Mouse (Mus musculus) thymus, postnatal 25 days (tissue): ENCODE measurements around the gene Cuedc1.

Experiments used
- DNase-seq: peaks from one replicate; pipeline ENCODE4 v3.0.0; 2022

Cuedc1 gene

GRCm38 (mm10) chr11:88086737-88087627 is 10.9 kb upstream of the Cuedc1 start:
- DNase-seq = peak; percentile 79

GRCm38 (mm10) chr11:88089150-88089549 is 8.7 kb upstream of the Cuedc1 start:
- DNase-seq = no peak

- DNase-seq = no peak
Observed at GRCm38 (mm10) chr11:88090293-88090692, 7.6 kb upstream of the Cuedc1 start.

DNA sequence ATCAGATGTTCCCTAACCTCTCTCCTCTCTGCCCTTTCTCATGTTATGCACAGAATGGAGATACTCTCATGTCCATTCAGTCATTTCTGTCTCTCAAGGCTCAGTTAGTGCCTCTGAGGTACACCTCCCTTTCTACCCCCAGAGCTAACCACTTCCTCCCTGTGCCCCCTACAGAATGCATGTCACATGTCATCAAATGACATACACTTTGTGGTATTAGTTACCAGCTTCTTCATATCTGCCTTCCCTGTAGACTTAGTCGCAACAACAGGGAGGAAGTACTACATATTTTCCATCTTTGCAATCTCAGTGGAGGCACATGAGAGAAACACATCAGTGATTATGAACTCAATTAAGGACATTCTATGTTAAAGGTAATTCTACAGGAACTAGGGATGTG is 5.9 kb upstream of the Cuedc1 start:
- peak; percentile 50 for DNase-seq

DNA sequence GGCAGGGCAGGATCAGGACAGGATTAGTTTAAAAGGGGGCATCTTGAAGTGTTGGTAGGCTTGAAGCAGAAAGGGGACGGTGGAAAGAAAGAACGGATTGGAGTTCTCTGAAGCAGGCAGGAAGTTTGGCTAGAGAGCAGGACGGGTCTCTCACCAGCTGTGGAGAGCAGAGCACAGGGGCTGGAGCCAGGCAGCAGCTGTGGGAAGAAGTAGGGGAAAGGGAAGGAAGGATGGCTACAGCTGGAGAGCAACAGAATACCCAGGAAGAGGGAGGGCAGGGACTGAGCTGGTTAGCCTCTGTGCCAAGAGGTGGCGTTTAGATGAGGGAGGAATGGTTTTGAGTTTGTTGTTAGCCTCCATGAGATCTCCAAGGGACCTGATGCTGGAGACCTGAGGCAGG is 685 bp upstream of the Cuedc1 start:
- no peak for DNase-seq

DNA sequence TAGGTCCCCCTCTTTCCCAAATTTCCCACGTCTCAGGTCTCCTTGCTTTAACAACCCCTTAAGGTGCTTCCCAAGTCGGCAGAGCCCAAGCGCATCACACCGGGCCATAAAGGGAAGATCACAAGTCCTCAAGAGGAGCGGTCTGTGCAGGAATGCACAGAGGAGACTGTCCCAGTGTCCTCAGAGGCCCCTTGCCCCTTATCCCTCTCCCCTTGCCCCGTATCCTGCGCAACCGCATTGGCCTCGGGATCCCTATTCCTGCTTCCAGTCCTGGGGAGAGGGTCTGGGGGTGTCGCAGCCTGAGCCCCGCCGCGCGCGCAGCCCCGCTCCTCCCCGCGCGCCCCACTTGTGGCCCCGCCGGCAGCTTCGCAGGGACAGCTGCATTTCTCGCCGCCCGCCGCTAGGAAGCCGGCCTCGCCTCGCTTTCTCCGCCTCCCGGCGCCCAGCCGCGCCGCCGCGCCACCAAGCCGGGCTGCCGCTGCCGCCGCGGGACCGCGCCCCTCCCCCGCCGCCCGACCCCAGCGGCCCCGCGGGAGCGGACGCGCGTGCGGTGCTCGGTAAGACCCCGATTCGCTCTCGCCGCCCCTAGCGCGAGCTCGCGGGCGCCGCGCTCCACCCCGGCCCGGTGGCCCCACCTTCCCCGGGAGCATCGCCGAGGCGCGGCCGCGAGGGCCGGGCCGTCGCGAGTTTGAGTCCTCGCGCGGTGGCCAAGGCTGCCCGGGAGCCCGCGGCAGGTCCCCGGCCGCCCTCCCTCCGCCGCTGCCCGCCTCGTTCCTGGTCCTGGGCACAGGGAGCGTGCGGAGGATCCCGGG is 1.1 kb downstream of the Cuedc1 start:
- DNase-seq = peak; percentile 84

DNA sequence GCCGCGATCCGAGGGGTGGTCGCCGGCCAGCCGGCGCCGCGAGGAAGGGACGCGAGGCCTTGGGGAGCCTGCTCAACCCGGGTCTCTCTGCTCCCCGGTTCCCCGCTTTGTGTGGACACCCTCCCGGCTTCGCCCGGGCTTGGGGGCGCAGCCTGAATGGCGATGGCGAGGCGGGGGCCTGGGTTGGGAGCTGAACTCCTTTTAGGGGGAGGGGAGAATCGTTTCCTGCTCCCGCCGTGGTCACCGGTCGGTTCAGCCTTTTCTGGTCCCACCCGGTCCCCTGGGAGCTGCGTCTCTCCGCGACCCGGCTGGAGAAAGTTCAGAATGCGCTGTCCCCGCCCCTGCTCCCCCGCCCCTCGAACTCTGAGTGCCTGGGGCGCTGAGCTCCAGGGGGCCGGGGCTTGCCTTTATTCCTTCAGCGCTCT is 1.8 kb downstream of the Cuedc1 start:
- peak; percentile 54 for DNase-seq

- no peak for DNase-seq
Observed at GRCm38 (mm10) chr11:88100170-88100569, 2.3 kb downstream of the Cuedc1 start.

- no peak for DNase-seq
Observed at GRCm38 (mm10) chr11:88103214-88103941, 5.5 kb downstream of the Cuedc1 start.

DNA sequence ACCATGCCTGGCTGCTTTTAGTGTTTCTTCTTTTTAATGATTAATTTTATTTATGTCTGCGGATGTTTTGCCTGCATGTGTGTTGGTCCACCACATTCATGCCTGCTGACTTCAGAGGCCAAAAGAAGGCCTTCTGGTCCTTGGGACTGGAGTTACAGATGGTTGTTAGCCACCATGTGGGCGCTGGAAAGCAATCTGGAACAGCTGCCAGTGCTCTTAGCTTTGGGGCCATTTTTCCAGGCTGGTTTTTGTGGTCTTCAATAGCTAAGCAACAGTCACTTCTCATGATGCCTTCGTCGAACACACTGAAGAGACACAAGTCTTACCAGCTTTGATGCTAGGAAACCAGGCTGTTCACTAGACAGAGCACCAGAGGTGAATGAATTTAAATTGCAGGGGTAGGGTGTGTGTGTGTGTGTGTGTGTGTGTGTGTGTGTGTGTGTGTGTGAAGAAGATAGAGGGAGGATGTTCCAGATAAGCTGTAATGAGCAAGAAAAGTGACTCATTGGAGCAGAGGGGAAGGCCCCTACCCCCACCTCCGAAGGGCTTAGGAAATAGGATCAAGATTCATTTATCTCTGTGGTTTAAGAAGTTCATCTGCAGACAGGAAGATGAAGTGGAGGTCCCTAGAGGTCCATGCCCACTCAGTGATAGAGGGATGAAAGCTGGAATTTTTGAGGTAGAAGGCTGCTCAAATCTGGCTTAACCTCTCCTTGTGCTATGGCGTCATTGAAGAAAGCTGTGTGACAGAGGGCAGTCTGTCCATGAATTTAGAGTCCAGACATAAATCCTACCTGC is 7.8 kb downstream of the Cuedc1 start:
- no peak for DNase-seq

- no peak for DNase-seq
Observed at GRCm38 (mm10) chr11:88106292-88106554, 8.4 kb downstream of the Cuedc1 start.

DNA sequence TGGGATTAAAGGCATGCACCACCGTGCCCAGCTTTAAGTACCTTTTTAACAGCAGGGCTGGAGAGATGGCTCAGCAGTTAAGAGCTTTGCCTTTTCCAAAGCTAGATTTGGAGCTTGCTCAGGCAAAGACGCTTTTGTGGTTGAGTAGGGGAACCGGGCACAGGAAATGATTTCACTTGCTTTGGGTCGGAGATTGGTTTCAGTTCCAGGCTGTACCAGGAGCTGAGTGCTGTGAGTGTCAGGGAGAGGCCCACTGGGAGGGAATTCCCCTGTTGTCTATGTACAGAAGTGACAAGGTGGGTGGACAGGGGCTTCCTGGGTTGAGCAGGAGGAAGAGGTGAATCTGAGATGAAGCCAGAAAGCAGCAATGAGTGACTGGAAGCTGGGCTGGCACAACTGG is 9.5 kb downstream of the Cuedc1 start:
- no peak for DNase-seq

GRCm38 (mm10) chr11:88110031-88110594 is 12.3 kb downstream of the Cuedc1 start:
- DNase-seq = no peak

DNA sequence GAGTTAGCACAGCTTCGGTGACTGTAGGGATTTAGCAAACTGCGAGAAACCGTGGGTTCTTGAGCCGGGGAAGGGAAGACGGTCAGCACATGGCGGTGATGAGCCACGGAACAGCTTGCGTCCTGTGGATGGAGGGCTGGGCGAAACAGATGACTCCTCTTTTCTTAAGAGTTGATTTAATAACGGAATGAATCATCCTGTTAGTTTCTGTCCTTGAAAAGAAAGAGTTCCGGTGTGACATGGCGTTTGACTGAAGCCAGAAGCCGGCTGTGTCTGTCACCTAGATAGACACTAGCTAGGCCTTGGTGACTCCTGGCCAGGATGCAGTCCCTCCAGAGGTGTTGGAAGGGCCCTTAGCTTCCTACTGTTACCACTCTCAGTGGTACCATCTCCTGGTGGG is 14.2 kb downstream of the Cuedc1 start:
- DNase-seq = no peak

DNA sequence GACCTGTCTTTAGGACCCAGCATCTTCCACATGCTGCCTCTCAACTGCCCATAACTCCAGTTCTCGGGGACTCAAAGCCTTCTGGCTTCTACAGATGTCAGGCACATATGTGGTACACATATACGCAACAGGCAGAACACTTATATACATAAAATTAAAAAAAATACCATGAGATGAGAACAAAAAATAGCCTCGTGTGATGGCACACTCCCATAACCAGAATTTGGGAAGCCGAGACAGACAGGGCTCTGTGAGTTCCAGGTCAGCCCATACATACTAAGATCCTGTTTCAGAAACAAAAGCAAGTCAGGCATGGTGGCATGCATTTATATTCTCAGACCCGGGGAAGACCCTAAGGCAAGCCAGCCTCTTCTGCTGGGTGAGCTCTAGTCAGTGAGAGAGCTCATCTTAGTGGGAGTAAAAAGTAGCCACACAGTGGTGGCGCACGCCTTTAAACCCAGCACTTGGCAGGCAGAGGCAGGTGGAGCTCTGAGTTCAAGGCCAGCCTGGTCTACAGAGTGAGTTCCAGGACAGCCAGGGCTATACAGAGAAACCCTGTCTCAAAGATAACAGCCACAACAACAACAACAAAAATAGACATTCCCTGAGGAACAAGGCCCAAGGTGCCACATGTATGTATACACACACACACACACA is 14.9 kb downstream of the Cuedc1 start:
- DNase-seq = no peak

DNA sequence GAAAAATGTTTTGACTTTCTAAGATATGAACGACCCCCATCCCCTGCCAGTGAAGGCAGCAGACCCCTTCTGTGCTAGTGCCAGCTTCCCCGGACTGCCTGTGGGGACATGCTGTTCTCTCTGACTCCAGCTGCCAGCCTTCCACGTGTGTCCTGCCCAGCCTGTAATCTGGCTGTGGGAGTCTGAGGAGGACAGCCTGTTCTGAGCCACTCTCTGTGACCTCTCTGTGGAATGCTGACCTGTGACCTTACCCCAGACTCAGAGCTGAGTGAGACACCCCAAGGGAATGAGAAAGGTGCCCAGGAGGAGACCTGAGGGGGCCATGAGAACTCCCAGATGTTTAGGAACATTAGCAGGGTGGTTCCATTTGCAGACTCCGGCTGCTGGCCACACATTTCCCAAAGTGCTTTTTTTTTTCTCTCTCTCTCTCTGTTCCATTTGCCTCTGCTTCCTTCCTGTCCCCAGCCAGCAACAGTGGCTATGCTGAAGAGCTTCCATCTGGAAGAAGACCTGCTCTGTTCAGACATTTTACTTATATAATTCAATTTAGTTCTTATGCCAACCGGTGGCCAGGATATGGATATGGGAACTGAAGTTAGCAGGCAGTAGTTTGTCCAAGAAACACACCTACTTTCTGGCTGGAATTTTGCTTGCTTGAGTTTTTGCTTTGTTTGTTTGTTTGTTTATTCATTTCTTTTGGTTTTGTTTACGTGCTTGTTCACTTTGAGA is 15.8 kb downstream of the Cuedc1 start:
- no peak for DNase-seq

DNA sequence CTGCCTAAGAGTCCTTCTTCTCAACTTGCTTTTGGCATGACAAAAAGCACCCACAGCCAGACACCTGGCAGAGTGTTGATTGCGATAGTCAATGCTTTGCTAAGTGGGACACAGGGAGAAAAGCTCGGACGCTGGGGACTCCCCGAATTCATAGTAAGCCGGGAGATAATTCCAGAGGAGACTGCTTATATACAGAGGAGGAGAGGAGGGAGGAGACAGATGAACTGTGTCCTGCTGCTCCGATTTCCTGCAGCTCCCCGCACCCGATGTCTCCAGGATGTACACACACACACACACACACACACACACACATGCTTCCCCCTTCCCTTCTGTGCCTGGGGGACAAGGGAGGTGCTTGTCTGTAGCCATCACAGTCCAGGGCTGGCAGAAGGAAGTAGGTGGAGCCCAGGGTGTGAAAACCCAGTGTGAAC is 17.0 kb downstream of the Cuedc1 start:
- peak; percentile 20 for DNase-seq

GRCm38 (mm10) chr11:88116568-88116967 is 18.7 kb downstream of the Cuedc1 start:
- no peak for DNase-seq

GRCm38 (mm10) chr11:88117356-88118090 is 19.7 kb downstream of the Cuedc1 start:
- DNase-seq = no peak

GRCm38 (mm10) chr11:88118091-88118440 is 20.2 kb downstream of the Cuedc1 start:
- no peak for DNase-seq
